Mouse (Mus musculus) heart, postnatal 0 days (tissue): Measurements from ENCODE around the gene Dpt.

Experiments used
- CTCF ChIP-seq: IDR thresholded peaks from 2 replicates; pipeline ENCODE4 v1.5.1; 2016; ENCODE audit warnings: antibody characterized with exemption, control low read depth, low read depth
- EP300 ChIP-seq: IDR thresholded peaks from 2 replicates; pipeline ENCODE4 v1.6.1; 2016; ENCODE audit warnings: antibody characterized with exemption, low read depth

GRCm38 (mm10) chr1:164756951-164757350 lies 39.5 kb upstream of the Dpt start:
- TF ChIP-seq CTCF (no peak), EP300 (no peak)
